Mouse (Mus musculus): ENCODE results near the gene Gm5142.

Gene Gm5142

GRCm38 (mm10) chr14:59178649-59179048 lies at the start of gene Gm5142:
TSS of gene Gm5142 (minus strand) at chr14:59178749.
- DNase-seq (ENCODE audit: low read depth, low spot score) = no peak

DNA sequence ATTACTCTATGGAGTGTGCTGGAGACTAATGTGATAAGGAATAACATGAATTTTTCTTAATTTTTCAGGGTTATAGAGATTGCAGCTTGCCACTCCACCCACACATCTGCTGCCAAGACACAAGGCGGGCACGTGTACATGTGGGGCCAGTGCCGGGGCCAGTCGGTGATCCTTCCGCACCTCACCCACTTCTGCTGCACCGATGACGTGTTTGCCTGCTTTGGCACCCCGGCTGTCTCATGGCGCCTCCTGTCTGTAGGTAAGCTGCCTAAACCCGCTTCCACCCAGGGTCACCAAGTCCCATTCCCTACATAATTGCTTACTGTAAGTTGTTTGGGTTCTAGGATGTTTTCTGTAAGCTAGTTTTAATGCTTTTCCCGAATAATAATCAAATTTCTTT lies 47.7 kb upstream of the Gm5142 start:
- no peak for DNase-seq (ENCODE audit: low read depth, low spot score)

GRCm38 (mm10) chr14:59219241-59219640 lies 40.7 kb upstream of the Gm5142 start:
- DNase-seq (ENCODE audit: low read depth, low spot score) = no peak

DNA sequence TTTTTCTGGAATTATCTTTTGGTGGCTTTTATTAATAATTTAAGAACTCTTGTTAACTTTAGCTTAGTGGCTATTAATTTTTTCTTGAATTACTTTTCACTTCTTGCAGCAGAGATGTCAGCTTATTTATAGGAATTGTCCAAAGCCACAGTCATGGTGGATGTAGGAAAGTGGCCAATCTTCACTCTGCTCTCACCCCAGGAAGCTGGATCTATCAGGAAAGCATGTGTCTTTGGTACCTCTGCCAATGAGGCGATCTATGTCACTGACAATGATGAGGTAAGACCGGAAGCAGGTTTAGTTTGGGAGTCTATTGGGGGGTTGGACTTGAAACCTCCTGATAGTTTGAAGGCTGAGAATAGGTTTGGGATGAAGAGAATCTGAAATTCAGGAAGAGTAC lies 31.3 kb upstream of the Gm5142 start:
- DNase-seq (ENCODE audit: low read depth, low spot score) = no peak

- DNase-seq (ENCODE audit: low read depth, low spot score) = no peak
Measured at GRCm38 (mm10) chr14:59209003-59209402, 30.5 kb upstream of the Gm5142 start.

DNA sequence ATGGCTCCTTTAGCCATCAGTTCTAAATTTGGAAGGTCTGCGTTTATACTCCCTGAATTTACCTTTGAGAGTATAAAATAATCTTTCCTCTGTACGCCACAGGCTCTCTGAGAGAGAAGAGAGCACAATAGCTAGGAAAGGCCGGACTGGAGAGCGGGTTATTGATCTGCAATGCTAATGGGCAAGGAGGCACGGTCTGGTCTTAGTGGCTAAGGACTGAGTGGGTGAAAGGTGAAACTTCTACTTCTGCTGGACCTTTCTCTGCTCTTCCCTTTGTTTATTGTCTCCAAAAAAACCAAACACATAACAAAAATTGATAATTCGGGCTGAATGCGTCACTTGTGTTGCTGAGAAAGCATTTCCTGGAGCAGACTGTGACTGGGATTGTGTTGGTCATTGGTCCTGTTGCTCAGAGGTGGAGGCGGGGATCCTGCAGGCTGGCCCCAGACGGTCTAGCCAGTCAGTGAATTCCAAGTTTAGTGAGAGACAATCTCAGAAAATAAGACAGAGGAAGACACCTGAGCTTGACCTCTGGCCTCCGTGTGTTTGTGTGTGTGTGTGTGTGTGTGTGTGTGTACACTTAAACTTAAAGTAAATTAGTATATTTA lies 27.5 kb upstream of the Gm5142 start:
- DNase-seq (ENCODE audit: low read depth, low spot score) = no peak

GRCm38 (mm10) chr14:59205461-59205860 lies 26.9 kb upstream of the Gm5142 start:
- DNase-seq (ENCODE audit: low read depth, low spot score) = no peak

GRCm38 (mm10) chr14:59201604-59202215 lies 23.2 kb upstream of the Gm5142 start:
- no peak for DNase-seq (ENCODE audit: low read depth, low spot score)

GRCm38 (mm10) chr14:59200711-59201603 lies 22.4 kb upstream of the Gm5142 start, which contains the start of gene Rcbtb1:
TSS of gene Rcbtb1 (plus strand) at chr14:59201209.
- peak; percentile 89 for DNase-seq (ENCODE audit: low read depth, low spot score)

GRCm38 (mm10) chr14:59186121-59186520 lies 7.6 kb upstream of the Gm5142 start:
- DNase-seq (ENCODE audit: low read depth, low spot score) = no peak

DNA sequence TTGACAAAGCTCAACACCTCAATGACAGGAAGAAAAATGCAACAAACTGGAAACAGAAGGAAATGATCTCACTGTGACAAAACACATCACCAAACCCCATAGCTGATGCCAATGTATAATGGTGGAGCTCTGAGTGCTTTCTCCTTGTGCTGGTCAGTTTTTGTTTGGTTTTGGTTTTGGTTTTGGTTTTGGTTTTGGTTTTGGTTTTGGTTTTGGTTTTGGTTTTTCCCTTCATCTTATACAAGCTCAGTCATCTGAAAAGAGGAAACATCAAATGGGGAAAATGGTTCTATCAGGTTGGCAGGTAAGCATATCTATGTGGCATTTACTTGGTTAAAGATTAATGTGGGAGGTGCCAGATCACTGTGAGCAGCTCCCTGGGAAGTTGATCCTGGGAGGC lies 7.0 kb upstream of the Gm5142 start:
- no peak for DNase-seq (ENCODE audit: low read depth, low spot score)

DNA sequence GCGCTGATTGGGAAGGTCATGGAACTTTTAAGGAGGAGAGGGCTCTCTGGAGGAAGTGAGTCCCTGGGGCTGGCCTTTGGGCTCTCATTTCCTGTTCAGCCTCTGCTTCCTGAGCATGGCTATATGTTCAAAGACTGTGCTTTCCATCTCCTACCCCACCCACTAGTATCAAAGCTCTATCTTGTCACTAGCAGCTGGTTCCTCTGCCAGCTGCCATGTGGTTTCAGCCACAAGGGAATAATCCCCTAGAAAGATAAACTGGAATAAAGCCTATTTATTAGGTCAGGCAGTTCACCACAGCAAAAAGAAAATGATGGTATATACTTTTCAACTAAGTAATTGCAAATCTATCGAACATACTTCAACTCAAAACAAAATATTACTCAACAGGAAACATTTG lies 4.2 kb upstream of the Gm5142 start:
- DNase-seq (ENCODE audit: low read depth, low spot score) = no peak

DNA sequence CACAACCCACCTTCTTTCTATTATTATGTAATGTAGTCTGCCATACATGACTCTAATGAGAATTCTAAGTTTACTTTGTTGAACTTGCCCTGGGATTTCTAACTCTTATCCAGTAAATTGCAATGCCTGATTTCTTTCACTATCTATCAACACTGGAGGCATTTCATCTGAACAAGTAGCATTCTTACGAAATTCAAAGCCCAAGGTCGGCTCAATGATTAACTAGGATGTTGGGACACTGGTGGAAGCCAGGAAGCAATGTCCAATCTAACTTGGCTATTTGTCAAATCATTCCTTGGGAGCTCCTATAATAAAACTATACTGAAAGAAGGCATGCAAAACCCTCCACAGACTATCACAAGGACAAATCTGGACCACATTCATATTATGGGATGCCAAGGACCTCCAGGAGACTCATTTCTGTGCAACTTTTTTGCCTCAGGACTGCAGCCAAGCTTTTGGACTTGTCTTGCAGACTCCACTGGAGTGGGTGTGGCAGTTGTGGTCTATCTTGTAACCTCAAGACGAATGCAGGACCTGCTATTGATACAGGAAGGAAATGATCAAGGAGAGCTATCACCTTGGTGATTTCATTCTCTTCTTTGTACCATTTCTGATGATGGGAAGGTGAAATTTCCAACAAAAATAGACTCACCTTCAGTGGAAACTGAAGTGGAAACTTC lies 21.4 kb downstream of the Gm5142 start:
- DNase-seq (ENCODE audit: low read depth, low spot score) = no peak

GRCm38 (mm10) chr14:59155589-59155988 lies 23.0 kb downstream of the Gm5142 start:
- DNase-seq (ENCODE audit: low read depth, low spot score) = peak; percentile 15

- no peak for DNase-seq (ENCODE audit: low read depth, low spot score)
Measured at GRCm38 (mm10) chr14:59142793-59143192, 35.8 kb downstream of the Gm5142 start, which contains the start of gene 1700129C05Rik. TSS of gene 1700129C05Rik (minus strand) at chr14:59142893.

GRCm38 (mm10) chr14:59114281-59114680 lies 64.3 kb downstream of the Gm5142 start:
- DNase-seq (ENCODE audit: low read depth, low spot score) = no peak

All from ES-CJ7 (cell line).